Mouse (Mus musculus): ENCODE measurements at regions not wholly inside any gene's neighbourhood (a gene's known extent, or its start where the extent isn't known, plus 50 kb on each side); places are given as distances from the start of the nearest gene placed in this dataset.

- Histone ChIP-seq H3K27ac (ENCODE audit: low read depth, low read length) (no peak overlapping the region), H3K36me3 (ENCODE audit: control insufficient read depth, insufficient read depth, low read length) (no peaks in the 10 kb centered on the region), H3K4me2 (replicated peaks; ENCODE audit: low read depth, low read length) (no peak overlapping the region), H3K9me3 (ENCODE audit: control insufficient read depth, low read length) (no peaks in the 10 kb centered on the region), H3K4me1 (ENCODE audit: control insufficient read depth, insufficient read depth, low read length) (peaks cover 12% of the 10 kb centered on the region; the same call in 1 of the 2 replicates), H3K27me3 (ENCODE audit: control insufficient read depth, insufficient read depth, low read length) (no peaks in the 10 kb centered on the region), H3K4me3 (ENCODE audit: low read length) (no peak overlapping the region), H3K9ac (ENCODE audit: low read depth, low read length) (no peak overlapping the region)
- ATAC-seq (ENCODE audit: low FRiP score, low TSS enrichment), result no peak
- 63% methylated on average over 7 of the region's 7 CpGs for WGBS
Observed at GRCm38 (mm10) chr11:79752717-79753480, 161.9 kb downstream of the Rab11fip4 start.

GRCm38 (mm10) chr11:79751751-79752716 lies 161.0 kb downstream of the Rab11fip4 start:
- Histone ChIP-seq H3K36me3 (ENCODE audit: control insufficient read depth, insufficient read depth, low read length) (no peaks in the 10 kb centered on the region), H3K27ac (ENCODE audit: low read depth, low read length) (no peak overlapping the region), H3K4me3 (ENCODE audit: low read length) (no peak overlapping the region), H3K4me2 (replicated peaks; ENCODE audit: low read depth, low read length) (no peak overlapping the region), H3K27me3 (ENCODE audit: control insufficient read depth, insufficient read depth, low read length) (no peaks in the 10 kb centered on the region), H3K9me3 (ENCODE audit: control insufficient read depth, low read length) (no peaks in the 10 kb centered on the region), H3K4me1 (ENCODE audit: control insufficient read depth, insufficient read depth, low read length) (peaks cover 12% of the 10 kb centered on the region; the same call in 1 of the 2 replicates), H3K9ac (ENCODE audit: low read depth, low read length) (no peak overlapping the region)
- ATAC-seq (ENCODE audit: low FRiP score, low TSS enrichment), result no peak
- 69% methylated on average over 14 of the region's 14 CpGs for WGBS

GRCm38 (mm10) chr11:79750943-79751342 lies 159.9 kb downstream of the Rab11fip4 start:
- Histone ChIP-seq H3K4me3 (ENCODE audit: low read length) (no peak overlapping the region), H3K9me3 (ENCODE audit: control insufficient read depth, low read length) (peaks cover 2% of the 10 kb centered on the region; the same call in 1 of the 2 replicates), H3K4me1 (ENCODE audit: control insufficient read depth, insufficient read depth, low read length) (peaks cover 12% of the 10 kb centered on the region; the same call in 1 of the 2 replicates), H3K4me2 (replicated peaks; ENCODE audit: low read depth, low read length) (no peak overlapping the region), H3K27me3 (ENCODE audit: control insufficient read depth, insufficient read depth, low read length) (no peaks in the 10 kb centered on the region), H3K36me3 (ENCODE audit: control insufficient read depth, insufficient read depth, low read length) (no peaks in the 10 kb centered on the region), H3K27ac (ENCODE audit: low read depth, low read length) (no peak overlapping the region), H3K9ac (ENCODE audit: low read depth, low read length) (no peak overlapping the region)
- 86% methylated on average over 2 of the region's 2 CpGs for WGBS
- no peak for ATAC-seq (ENCODE audit: low FRiP score, low TSS enrichment)

GRCm38 (mm10) chr11:79749755-79750434 lies 158.9 kb downstream of the Rab11fip4 start:
- Histone ChIP-seq H3K4me1 (ENCODE audit: control insufficient read depth, insufficient read depth, low read length) (peaks cover 12% of the 10 kb centered on the region; the same call in 1 of the 2 replicates), H3K4me3 (ENCODE audit: low read length) (no peak overlapping the region), H3K36me3 (ENCODE audit: control insufficient read depth, insufficient read depth, low read length) (no peaks in the 10 kb centered on the region), H3K9ac (ENCODE audit: low read depth, low read length) (no peak overlapping the region), H3K27ac (ENCODE audit: low read depth, low read length) (no peak overlapping the region), H3K27me3 (ENCODE audit: control insufficient read depth, insufficient read depth, low read length) (no peaks in the 10 kb centered on the region), H3K9me3 (ENCODE audit: control insufficient read depth, low read length) (peaks cover 4% of the 10 kb centered on the region; the same call in 1 of the 2 replicates), H3K4me2 (replicated peaks; ENCODE audit: low read depth, low read length) (no peak overlapping the region)
- no peak for ATAC-seq (ENCODE audit: low FRiP score, low TSS enrichment)
- WGBS, result 62% methylated on average over 7 of the region's 7 CpGs

GRCm38 (mm10) chr11:79749141-79749540 lies 158.1 kb downstream of the Rab11fip4 start:
- H3K4me1 ChIP-seq (ENCODE audit: control insufficient read depth, insufficient read depth, low read length), result peaks cover 12% of the 10 kb centered on the region; the same call in 1 of the 2 replicates
- peaks cover 4% of the 10 kb centered on the region; the same call in 1 of the 2 replicates for H3K9me3 ChIP-seq (ENCODE audit: control insufficient read depth, low read length)
- no peak overlapping the region for H3K4me3 ChIP-seq (ENCODE audit: low read length)
- H3K36me3 ChIP-seq (ENCODE audit: control insufficient read depth, insufficient read depth, low read length), result no peaks in the 10 kb centered on the region
- no peak overlapping the region for H3K27ac ChIP-seq (ENCODE audit: low read depth, low read length)
- ATAC-seq (ENCODE audit: low FRiP score, low TSS enrichment), result no peak
- H3K4me2 ChIP-seq (replicated peaks; ENCODE audit: low read depth, low read length), result no peak overlapping the region
- H3K27me3 ChIP-seq (ENCODE audit: control insufficient read depth, insufficient read depth, low read length), result no peaks in the 10 kb centered on the region
- WGBS, result 95% methylated on average over 10 of the region's 10 CpGs
- no peak overlapping the region for H3K9ac ChIP-seq (ENCODE audit: low read depth, low read length)

GRCm38 (mm10) chr11:79748606-79749125 lies 157.7 kb downstream of the Rab11fip4 start:
- Histone ChIP-seq H3K27ac (ENCODE audit: low read depth, low read length) (no peak overlapping the region), H3K27me3 (ENCODE audit: control insufficient read depth, insufficient read depth, low read length) (no peaks in the 10 kb centered on the region), H3K4me2 (replicated peaks; ENCODE audit: low read depth, low read length) (no peak overlapping the region), H3K9me3 (ENCODE audit: control insufficient read depth, low read length) (peaks cover 4% of the 10 kb centered on the region; the same call in 1 of the 2 replicates), H3K4me1 (ENCODE audit: control insufficient read depth, insufficient read depth, low read length) (peaks cover 12% of the 10 kb centered on the region; the same call in 1 of the 2 replicates), H3K36me3 (ENCODE audit: control insufficient read depth, insufficient read depth, low read length) (no peaks in the 10 kb centered on the region), H3K4me3 (ENCODE audit: low read length) (no peak overlapping the region), H3K9ac (ENCODE audit: low read depth, low read length) (no peak overlapping the region)
- WGBS, result 96% methylated on average over 7 of the region's 7 CpGs
- ATAC-seq (ENCODE audit: low FRiP score, low TSS enrichment), result no peak

GRCm38 (mm10) chr11:79747801-79748200 lies 156.8 kb downstream of the Rab11fip4 start:
- H3K27me3 ChIP-seq (ENCODE audit: control insufficient read depth, insufficient read depth, low read length), result no peaks in the 10 kb centered on the region
- H3K4me3 ChIP-seq (ENCODE audit: low read length), result no peak overlapping the region
- no peak for ATAC-seq (ENCODE audit: low FRiP score, low TSS enrichment)
- H3K4me1 ChIP-seq (ENCODE audit: control insufficient read depth, insufficient read depth, low read length), result peaks cover 10% of the 10 kb centered on the region; the same call in 1 of the 2 replicates
- no peak overlapping the region for H3K9ac ChIP-seq (ENCODE audit: low read depth, low read length)
- H3K9me3 ChIP-seq (ENCODE audit: control insufficient read depth, low read length), result peaks cover 4% of the 10 kb centered on the region; the same call in 1 of the 2 replicates
- WGBS, result 63% methylated on average over 6 of the region's 6 CpGs
- no peak overlapping the region for H3K4me2 ChIP-seq (replicated peaks; ENCODE audit: low read depth, low read length)
- H3K36me3 ChIP-seq (ENCODE audit: control insufficient read depth, insufficient read depth, low read length), result no peaks in the 10 kb centered on the region
- no peak overlapping the region for H3K27ac ChIP-seq (ENCODE audit: low read depth, low read length)
